Mouse (Mus musculus): Measurements from ENCODE around the gene Taf10.

DNA sequence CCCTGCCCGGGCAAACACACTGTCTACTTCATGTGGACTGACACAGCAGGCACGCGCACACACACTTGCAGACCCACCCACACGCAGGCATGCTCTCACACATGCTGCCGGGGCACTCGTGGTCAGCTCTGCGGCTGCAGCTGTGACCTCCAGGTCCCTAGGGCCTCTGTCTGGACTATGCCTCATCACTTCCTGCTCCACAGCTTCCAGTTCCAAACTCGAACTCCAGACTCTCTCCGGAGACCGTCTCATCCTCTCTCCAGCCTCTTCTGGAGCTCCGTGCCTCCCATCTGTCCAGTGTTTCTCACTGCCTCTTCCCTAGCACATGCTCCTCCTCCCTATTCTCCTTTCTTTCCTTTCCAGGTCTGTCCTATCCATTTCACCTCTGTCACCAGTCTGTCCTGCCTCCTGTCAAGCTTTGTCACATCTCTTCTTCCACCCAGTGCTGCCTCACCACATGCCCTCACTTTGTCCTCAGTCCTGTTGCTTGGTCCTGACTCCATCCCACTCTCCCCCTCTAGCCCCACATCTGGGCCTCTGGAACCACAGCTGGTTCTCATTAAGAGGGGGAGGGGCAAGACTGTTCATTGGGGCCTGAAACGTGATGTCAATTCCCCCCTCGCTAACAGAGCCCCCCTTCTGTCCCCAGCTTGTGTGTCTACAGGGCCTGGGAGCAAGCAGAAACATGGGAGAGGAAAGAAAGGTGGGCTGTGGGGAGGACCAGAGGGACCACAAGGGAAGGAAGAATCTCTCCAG lies 33.8 kb upstream of the Taf10 start:
- TF ChIP-seq CTCF (IDR thresholded peaks at IDR 0.05; ENCODE audit: low read depth, low read length) (no peak), EP300 (IDR thresholded peaks at IDR 0.05; ENCODE audit: insufficient read depth, low read depth, low read length) (no peak), POLR2A (IDR thresholded peaks at IDR 0.05; ENCODE audit: insufficient read depth, low read length) (no peak)

Data from ES-Bruce4 (cell line).